Mouse (Mus musculus) kidney, adult 2 months (tissue): Measurements from ENCODE around the gene Agmat.

Experiments used
- CTCF ChIP-seq: fragments of 200-500 bp; conservative IDR thresholded peaks from 2 replicates; pipeline ENCODE4 v1.5.1; 2011; ENCODE audit warnings: low read depth, mild to moderate bottlenecking, control low read depth, low read length, moderate library complexity, mixed read lengths; ENCODE audit not compliant: insufficient read depth, insufficient read length
- POLR2A ChIP-seq: fragments of 200-500 bp; IDR thresholded peaks from one replicate; pipeline ENCODE4 v1.6.1; 2011; ENCODE audit warnings: low read depth, low read length, control low read depth

GRCm38 (mm10) chr4:141796356-141796755, 49.9 kb downstream of the Agmat start:
- TF ChIP-seq POLR2A (no peak), CTCF (no peak)
